Mouse (Mus musculus): ENCODE measurements around the gene Spindoc.

The Spindoc gene

GRCm38 (mm10) chr19:7382903-7383865, at the start of gene Spindoc:
Spindoc (minus strand) TSS chr19:7382994.
- in situ Hi-C loops (cut with MboI, MseI) = loop anchor here (10.0 kb wide), 1 partner anchor 1192 kb away; no protein-coding TSS in a partner anchor

- in situ Hi-C loops (cut with MboI, MseI) = no loop called here
These were observed 42.6 kb upstream of the Spindoc start for GRCm38 (mm10) chr19:7425398-7425775.

- in situ Hi-C loops (cut with MboI, MseI) = loop anchor here (5.0 kb wide), 1 partner anchor 167 kb away; no protein-coding TSS in a partner anchor
These were observed 42.0 kb upstream of the Spindoc start for GRCm38 (mm10) chr19:7424590-7425397.

DNA sequence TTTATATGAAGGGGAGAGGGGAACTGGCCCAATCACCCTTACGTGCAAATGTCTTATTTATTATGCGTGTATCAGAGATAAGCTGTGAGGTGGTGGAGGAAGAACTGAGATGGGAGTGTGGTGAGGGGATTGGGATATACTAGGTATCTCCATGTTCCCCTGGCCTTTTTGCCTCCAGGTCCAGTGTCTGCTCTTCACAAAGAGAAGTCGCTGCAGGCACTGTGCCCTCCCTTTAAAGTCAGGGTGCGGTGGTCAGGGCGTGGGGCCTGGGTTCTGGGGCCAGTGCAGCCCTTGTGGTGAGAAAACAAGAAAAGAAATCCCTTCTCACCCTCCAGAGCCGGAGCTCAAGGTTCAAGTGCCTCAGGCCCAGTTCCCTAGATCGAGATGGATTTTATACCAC, 41.3 kb upstream of the Spindoc start:
- in situ Hi-C loops (cut with MboI, MseI) = loop anchor here (5.0 kb wide), 1 partner anchor 167 kb away; no protein-coding TSS in a partner anchor

GRCm38 (mm10) chr19:7423656-7424030, 40.8 kb upstream of the Spindoc start:
- in situ Hi-C loops (cut with MboI, MseI) = loop anchor here (5.0 kb wide), 1 partner anchor 166 kb away; no protein-coding TSS in a partner anchor

GRCm38 (mm10) chr19:7423028-7423655, 40.3 kb upstream of the Spindoc start:
- in situ Hi-C loops (cut with MboI, MseI) = loop anchor here (5.0 kb wide), 1 partner anchor 166 kb away; no protein-coding TSS in a partner anchor

GRCm38 (mm10) chr19:7422656-7423027, 39.8 kb upstream of the Spindoc start:
- in situ Hi-C loops (cut with MboI, MseI) = loop anchor here (5.0 kb wide), 1 partner anchor 165 kb away; no protein-coding TSS in a partner anchor

DNA sequence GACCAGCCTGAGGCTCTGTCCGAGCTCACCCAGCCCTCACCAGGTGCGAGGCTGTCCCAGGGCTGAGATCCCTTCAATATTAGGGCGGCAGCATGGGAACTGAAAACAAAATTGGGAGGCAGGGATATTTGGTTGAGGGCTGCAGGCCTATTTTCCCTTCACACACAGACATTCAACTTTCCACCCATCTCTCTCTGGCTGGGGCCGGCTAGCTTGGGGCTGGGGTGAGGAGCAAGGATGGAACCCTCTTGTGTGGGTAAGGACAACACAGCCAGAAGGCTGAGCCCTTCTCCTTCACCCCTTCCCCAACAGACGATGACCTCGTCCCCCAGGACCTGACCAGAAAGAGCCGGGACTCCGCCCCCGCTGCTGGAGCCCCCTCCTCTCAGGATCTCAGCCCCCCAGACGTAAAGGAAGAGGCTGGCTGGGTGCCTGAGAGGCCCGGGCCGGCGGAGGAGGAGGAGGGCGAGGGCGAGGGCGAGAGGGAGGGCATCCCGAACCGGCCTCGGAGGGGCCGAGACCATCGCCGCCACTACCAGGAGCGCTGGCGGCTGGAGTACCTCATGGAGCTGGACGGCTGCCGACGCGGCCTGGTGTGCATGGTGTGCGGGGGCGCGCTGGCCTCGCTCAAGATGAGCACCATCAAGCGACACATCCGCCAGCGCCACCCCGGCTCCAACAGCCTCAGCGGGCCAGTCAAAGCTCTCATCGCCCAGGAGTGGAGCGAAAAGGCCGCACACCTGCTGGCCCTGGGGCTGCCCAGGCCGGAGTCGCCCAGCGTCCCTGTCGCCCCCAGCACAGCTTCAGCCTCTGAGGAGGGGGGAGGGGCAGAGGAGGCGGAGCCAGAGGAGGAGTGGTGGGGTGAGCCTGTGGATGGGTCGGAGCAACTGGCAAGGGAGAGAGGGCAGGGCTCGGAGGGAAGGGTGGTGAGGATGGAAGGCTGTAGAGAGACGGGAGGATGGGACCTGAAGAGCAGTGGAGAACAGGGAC, 39.1 kb upstream of the Spindoc start:
- in situ Hi-C loops (cut with MboI, MseI) = loop anchor here (5.0 kb wide), 1 partner anchor 165 kb away; no protein-coding TSS in a partner anchor

DNA sequence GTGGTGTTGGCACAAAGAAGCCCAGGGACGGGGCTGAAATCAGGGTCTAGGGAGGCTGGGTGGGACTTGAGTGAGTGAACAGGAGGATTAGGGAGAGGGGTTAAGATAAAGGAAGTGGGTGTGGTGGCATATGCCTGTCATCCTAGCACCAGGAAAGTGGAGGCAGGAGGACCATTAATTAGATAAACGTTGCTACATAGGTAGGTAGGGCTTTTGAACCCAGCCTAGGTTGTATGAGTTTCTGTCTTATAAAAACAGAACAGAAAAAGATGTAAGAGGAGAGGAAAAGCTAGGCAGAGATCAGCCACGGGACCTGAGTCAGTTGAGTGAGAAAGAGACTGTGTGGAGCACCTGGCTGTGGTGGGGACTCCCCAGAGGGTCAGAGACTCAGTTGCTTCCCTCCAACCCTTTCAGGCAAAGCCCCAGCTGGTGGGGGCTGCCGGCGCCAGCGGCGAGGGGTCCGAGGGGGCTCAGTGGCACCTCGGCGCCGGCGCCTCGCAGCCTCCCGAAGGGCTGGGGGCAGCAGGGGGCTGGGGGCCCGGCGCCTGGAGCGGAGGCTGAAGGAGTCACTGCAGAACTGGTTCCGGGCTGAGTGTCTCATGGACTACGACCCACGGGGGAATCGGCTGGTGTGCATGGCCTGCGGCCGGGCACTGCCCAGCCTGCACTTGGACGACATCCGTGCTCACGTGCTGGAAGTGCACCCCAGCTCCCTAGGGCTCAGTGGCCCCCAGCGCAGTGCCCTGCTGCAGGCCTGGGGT, 38.2 kb upstream of the Spindoc start:
- in situ Hi-C loops (cut with MboI, MseI) = loop anchor here (5.0 kb wide), 1 partner anchor 164 kb away; no protein-coding TSS in a partner anchor

GRCm38 (mm10) chr19:7420108-7420507, 37.3 kb upstream of the Spindoc start:
- in situ Hi-C loops (cut with MboI, MseI) = loop anchor here (5.0 kb wide), 1 partner anchor 163 kb away; no protein-coding TSS in a partner anchor

DNA sequence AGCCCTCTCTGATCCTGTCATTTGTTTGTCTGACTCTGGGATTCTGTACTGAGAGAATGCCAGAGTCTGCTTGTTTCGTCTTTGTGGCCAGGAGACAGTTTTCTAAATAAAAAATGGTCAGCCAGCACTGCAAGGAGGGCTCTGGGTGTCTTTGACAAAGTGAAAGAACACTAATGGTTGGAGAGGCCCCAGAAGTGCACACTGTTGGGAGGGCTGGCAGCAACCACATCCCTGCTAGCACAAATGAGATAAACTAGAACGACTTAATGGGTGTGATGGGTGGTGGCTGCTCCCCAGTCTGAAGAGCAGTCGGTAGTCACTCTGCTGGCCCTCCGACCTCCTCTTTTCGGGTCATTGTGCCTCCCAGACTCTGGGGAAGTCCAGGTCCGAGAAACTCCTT, 36.3 kb upstream of the Spindoc start:
- in situ Hi-C loops (cut with MboI, MseI) = no loop called here

DNA sequence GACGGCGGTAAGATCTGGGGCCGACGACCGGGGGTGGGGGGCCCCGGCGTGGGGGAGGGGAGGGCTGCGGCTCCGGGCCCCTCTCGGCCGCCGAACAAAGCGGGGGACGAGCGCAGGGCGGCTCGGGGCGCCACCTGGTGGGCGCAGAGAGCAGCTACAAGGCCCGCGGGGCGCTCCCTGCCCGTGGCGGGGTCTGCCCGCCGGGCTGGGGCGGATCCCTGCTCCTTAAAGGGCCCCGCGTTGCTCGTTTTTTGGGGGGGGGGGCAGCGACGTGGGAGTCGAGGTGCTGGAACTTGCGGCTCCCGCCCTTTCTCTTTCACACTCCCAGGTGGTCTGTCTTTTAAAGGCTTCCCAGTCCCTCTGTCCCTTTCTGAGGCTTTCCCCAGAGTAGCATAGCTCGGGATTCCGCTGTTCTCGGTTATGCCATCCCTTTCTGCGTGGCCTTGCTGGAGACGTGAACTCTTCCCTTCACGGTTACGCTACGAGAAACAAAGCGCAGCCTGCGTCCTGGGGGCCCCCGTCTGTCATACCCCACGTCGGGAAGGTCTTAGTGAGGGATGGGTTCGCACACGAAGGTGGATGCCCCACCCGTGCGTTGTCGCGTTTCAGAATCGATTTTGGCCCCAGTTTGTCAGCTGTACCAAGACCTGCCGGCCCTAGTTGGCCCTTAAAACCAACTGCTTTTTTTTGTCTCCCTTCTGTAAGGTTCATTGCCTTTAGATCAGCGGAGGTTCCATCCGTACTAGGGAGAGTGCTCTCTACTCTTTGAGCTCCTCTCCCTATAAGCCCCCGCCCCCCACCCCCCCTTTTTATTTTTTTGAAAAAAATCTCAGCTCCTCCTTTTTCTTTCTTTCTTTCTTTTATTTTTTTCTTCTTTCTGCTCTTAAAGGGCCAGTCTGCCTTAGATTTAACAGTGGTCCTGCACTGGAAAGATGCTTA, 35.4 kb upstream of the Spindoc start:
- in situ Hi-C loops (cut with MboI, MseI) = no loop called here

GRCm38 (mm10) chr19:7416834-7417735, 34.3 kb upstream of the Spindoc start, which contains the start of gene 2700081O15Rik:
2700081O15Rik (plus strand) TSS chr19:7417625.
- in situ Hi-C loops (cut with MboI, MseI) = no loop called here

- in situ Hi-C loops (cut with MboI, MseI) = no loop called here
These were observed 33.4 kb upstream of the Spindoc start for GRCm38 (mm10) chr19:7415916-7416833.

DNA sequence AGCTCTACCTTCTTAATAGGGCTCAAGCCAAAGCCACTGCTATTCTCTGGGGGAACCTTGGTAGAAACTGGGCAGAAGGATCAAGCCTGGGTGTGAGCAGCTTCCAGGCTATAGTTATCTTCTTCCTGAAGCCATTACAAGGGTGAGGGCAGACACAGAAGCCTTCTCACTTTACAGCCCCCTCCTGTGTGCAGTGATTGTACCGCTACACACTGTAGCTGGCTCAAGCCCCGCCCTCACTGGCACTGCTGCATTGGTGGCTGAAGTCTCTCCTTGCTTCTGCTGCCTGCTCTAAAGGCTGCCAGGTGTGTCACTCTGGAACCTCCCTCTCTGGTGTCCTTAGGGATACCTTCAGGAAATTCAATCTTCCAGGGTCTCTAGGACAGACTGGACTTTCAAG, 29.6 kb upstream of the Spindoc start:
- in situ Hi-C loops (cut with MboI, MseI) = no loop called here
